Mouse (Mus musculus) C2C12 (cell line): ENCODE measurements around the gene Rnf7. TPM values are rescaled to one million over a fixed set of nuclear protein-coding genes. Genes with fewer than 3 reads are reported as not detected.
"Not testable (repeated sequence)": the region's sequence is repeated elsewhere in the genome, so short reads cannot be mapped to it uniquely, and the experiment has no call there.

ENCODE experiments used
- H3K27me3 ChIP-seq: one replicate; pipeline ENCODE4 v1.6.1; 2011; ENCODE audit not compliant: control insufficient read depth, insufficient read depth, insufficient read length
- H3K36me3 ChIP-seq: one replicate; pipeline ENCODE4 v1.6.1; 2011; ENCODE audit not compliant: control insufficient read depth, insufficient read depth
- H3K4me3 ChIP-seq: one replicate; pipeline ENCODE4 v1.5.1; 2011; ENCODE audit warnings: mild to moderate bottlenecking, control low read depth; ENCODE audit not compliant: poor library complexity, insufficient read depth, severe bottlenecking
- H3K79me2 ChIP-seq: one replicate; pipeline ENCODE4 v1.6.1; 2011; ENCODE audit not compliant: control insufficient read depth, insufficient read depth
- H3K79me3 ChIP-seq: one replicate; pipeline ENCODE4 v1.6.1; 2011; ENCODE audit warnings: low read depth, control low read depth
- H3ac ChIP-seq: one replicate; pipeline ENCODE3; 2011; ENCODE audit warnings: low read depth; ENCODE audit not compliant: control insufficient read depth, insufficient read length
- CEBPB ChIP-seq: IDR thresholded peaks from one replicate; pipeline ENCODE4 v1.6.1; 2011; ENCODE audit warnings: low read depth, mild to moderate bottlenecking, control low read depth, moderate library complexity
- CTCF ChIP-seq: IDR thresholded peaks from one replicate; pipeline ENCODE4 v1.5.1; 2011; ENCODE audit not compliant: control insufficient read depth, insufficient read depth, insufficient read length
- FOSL1 ChIP-seq: IDR thresholded peaks from one replicate; pipeline ENCODE4 v1.8.0; 2011; ENCODE audit warnings: mild to moderate bottlenecking, low read length; ENCODE audit not compliant: poor library complexity, insufficient read depth, severe bottlenecking
- MAX ChIP-seq: IDR thresholded peaks from one replicate; pipeline ENCODE4 v1.6.1; 2011; ENCODE audit warnings: mild to moderate bottlenecking, control low read depth
- MYOD1 ChIP-seq: IDR thresholded peaks from one replicate; pipeline ENCODE4 v1.6.1; 2011; ENCODE audit warnings: low read depth; ENCODE audit not compliant: control insufficient read depth, insufficient read length
- MYOG ChIP-seq: IDR thresholded peaks from one replicate; pipeline ENCODE4 v1.6.1; 2011; ENCODE audit not compliant: control insufficient read depth, insufficient read length; ENCODE audit errors: extremely low read depth
- USF1 ChIP-seq: IDR thresholded peaks from one replicate; pipeline ENCODE4 v1.6.1; 2011; ENCODE audit warnings: low read depth, mild to moderate bottlenecking, control low read depth, moderate library complexity
- polyA plus RNA-seq: library from polyadenylated mRNA; unstranded; fragments of >200 nt; fragmentation: generic; extraction: Trizol; gene quantifications from one replicate; pipeline ENCODE4 v1.2.1, GENCODE M21; 2012; ENCODE audit warnings: missing spikeins

The Rnf7 gene
- polyA plus RNA-seq, 1 experiment, result 121 TPM

- H3K4me3 ChIP-seq, result no peak overlapping the region
- no peaks in the 10 kb centered on the region for H3K36me3 ChIP-seq
- H3K79me3 ChIP-seq, result no peaks in the 10 kb centered on the region
- H3K27me3 ChIP-seq, result peaks cover under 1% of the 10 kb centered on the region
- no peak overlapping the region for H3ac ChIP-seq
- no peaks in the 10 kb centered on the region for H3K79me2 ChIP-seq
- TF ChIP-seq CEBPB, result no peak
- no peak for TF ChIP-seq FOSL1
- TF ChIP-seq USF1, result no peak
These were observed 24.6 kb upstream of the Rnf7 start for GRCm38 (mm10) chr9:96502856-96503610.

DNA sequence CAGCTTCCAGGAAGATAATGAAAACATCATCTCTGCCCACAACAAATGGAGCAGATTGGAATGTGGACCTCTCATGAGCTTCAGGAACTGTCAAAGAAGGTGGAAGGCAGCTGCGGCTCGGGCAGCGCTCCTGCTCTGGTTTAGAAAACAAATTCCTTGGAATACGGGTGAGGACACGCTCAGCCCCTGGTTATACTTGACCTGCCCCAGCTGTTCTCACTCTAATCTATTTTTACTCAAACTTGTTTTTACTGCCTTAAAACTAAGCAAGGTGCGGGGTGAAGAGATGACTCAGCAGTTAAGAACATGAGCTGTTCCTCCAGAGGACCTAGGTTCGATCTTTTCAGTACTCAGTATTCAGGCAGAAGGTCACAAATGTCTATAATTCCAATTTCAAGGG is 22.7 kb upstream of the Rnf7 start:
- H3ac ChIP-seq, result no peak overlapping the region
- H3K79me3 ChIP-seq, result no peaks in the 10 kb centered on the region
- H3K79me2 ChIP-seq, result no peaks in the 10 kb centered on the region
- no peak for TF ChIP-seq CEBPB
- TF ChIP-seq FOSL1, result no peak
- no peak for TF ChIP-seq MAX
- TF ChIP-seq MYOG, result no peak
- TF ChIP-seq CTCF, result no peak
- no peak for TF ChIP-seq MYOD1
- no peak for TF ChIP-seq USF1
- no peaks in the 10 kb centered on the region for H3K36me3 ChIP-seq
- H3K4me3 ChIP-seq, result no peak overlapping the region
- no peaks in the 10 kb centered on the region for H3K27me3 ChIP-seq

GRCm38 (mm10) chr9:96493212-96493611 is 14.7 kb upstream of the Rnf7 start:
- H3K79me3 ChIP-seq, result no peaks in the 10 kb centered on the region
- H3K27me3 ChIP-seq, result no peaks in the 10 kb centered on the region
- no peaks in the 10 kb centered on the region for H3K36me3 ChIP-seq
- no peak overlapping the region for H3K4me3 ChIP-seq
- no peak for TF ChIP-seq MAX
- no peak for TF ChIP-seq MYOD1
- TF ChIP-seq USF1, result no peak
- TF ChIP-seq FOSL1, result no peak
- no peak for TF ChIP-seq CTCF
- no peak for TF ChIP-seq MYOG
- TF ChIP-seq CEBPB, result no peak
- H3ac ChIP-seq, result no peak overlapping the region
- no peaks in the 10 kb centered on the region for H3K79me2 ChIP-seq

GRCm38 (mm10) chr9:96491810-96492209 is 13.3 kb upstream of the Rnf7 start:
- no peaks in the 10 kb centered on the region for H3K36me3 ChIP-seq
- no peaks in the 10 kb centered on the region for H3K79me3 ChIP-seq
- H3K79me2 ChIP-seq, result no peaks in the 10 kb centered on the region
- TF ChIP-seq MAX (no peak), CEBPB (no peak), CTCF (no peak), MYOD1 (no peak)
- H3K4me3 ChIP-seq, result no peak overlapping the region
- no peak overlapping the region for H3ac ChIP-seq
- H3K27me3 ChIP-seq, result no peaks in the 10 kb centered on the region

DNA sequence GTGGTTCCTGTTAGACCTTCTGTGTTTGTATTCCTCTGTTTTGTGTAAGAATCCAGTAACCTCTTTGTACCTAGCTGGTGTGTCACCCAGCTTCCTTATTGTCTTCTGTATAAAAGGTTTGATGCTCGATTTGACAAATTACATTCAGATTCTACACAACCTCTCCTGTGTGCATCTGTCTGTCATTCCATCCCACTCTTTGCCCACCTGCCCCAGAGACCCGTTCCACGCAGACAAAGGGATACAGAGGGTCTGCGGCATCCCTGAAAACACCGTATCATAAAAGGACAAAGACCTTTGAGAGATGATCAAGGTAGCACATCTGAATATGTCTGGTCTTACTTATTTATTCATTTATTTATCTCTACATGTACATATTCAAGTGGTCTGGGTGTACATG is 9.4 kb upstream of the Rnf7 start:
- not testable (repeated sequence) for H3K79me3 ChIP-seq, H3K4me3 ChIP-seq, H3K79me2 ChIP-seq, H3ac ChIP-seq, H3K27me3 ChIP-seq, H3K36me3 ChIP-seq

GRCm38 (mm10) chr9:96483648-96484047 is 5.2 kb upstream of the Rnf7 start:
- TF ChIP-seq CEBPB, result no peak
- no peak for TF ChIP-seq FOSL1
- TF ChIP-seq USF1, result no peak
- no peak for TF ChIP-seq MAX
- TF ChIP-seq CTCF, result no peak
- no peaks in the 10 kb centered on the region for H3K36me3 ChIP-seq
- H3K79me2 ChIP-seq, result no peaks in the 10 kb centered on the region
- H3ac ChIP-seq, result no peak overlapping the region
- H3K4me3 ChIP-seq, result no peak overlapping the region
- H3K79me3 ChIP-seq, result no peaks in the 10 kb centered on the region
- no peaks in the 10 kb centered on the region for H3K27me3 ChIP-seq

DNA sequence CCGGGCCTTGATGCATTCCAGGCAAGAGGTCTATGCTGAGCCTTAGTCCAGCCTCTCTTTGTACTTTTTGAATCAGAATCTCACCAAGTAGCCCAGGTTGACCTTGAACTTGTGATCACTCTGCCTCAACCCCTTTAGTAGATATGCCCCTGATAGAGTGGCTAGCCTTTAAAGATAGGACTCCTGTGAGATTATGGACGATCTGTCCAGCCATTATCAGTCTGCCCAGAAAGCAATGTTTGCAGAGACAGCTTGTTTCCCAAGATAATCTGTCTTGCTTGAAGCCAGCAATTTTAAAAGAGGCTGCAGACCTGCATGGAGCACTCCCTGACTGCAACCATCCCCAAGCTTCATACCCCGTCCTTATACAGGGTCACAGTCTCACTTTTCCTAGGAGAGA is 4.6 kb upstream of the Rnf7 start:
- H3K79me3 ChIP-seq, result peaks cover under 1% of the 10 kb centered on the region
- H3K27me3 ChIP-seq, result no peaks in the 10 kb centered on the region
- no peak for TF ChIP-seq FOSL1
- no peak for TF ChIP-seq MYOG
- no peak for TF ChIP-seq CTCF
- TF ChIP-seq USF1, result no peak
- no peak for TF ChIP-seq MAX
- TF ChIP-seq MYOD1, result no peak
- TF ChIP-seq CEBPB, result no peak
- no peak overlapping the region for H3ac ChIP-seq
- peaks cover 4% of the 10 kb centered on the region for H3K79me2 ChIP-seq
- H3K4me3 ChIP-seq, result no peak overlapping the region
- H3K36me3 ChIP-seq, result no peaks in the 10 kb centered on the region
